Mouse (Mus musculus) CH12.LX (cell line): ENCODE results near the gene Sufu.

Source experiments
- CTCF ChIP-seq, 2 experiments: IDR thresholded peaks in 1 of 2; conservative IDR thresholded peaks in 1 of 2; 2 replicates each; pipeline ENCODE4 v1.5.1; 2011 to 2012; ENCODE audit warnings: low read depth in 2 of 2, low read length in 2 of 2, improper control_type of control experiment in 1 of 2, inconsistent platforms in 1 of 2, mild to moderate bottlenecking in 1 of 2, moderate library complexity in 1 of 2
- E2F4 ChIP-seq: IDR thresholded peaks from 2 replicates; pipeline ENCODE4 v1.6.1; 2011; ENCODE audit warnings: low read depth, low read length, improper control_type of control experiment; ENCODE audit not compliant: insufficient replicate concordance
- ETS1 ChIP-seq: conservative IDR thresholded peaks from 2 replicates; pipeline ENCODE4 v1.6.1; 2012; ENCODE audit warnings: low read depth, mild to moderate bottlenecking, inconsistent platforms, low read length, improper control_type of control experiment, moderate library complexity
- GABPA ChIP-seq: IDR thresholded peaks from 2 replicates; pipeline ENCODE4 v1.6.1; 2012; ENCODE audit warnings: low read depth, low read length, improper control_type of control experiment, inconsistent platforms; ENCODE audit not compliant: insufficient replicate concordance
- MAFK ChIP-seq: IDR thresholded peaks from 2 replicates; pipeline ENCODE4 v1.6.1; 2011; ENCODE audit warnings: low read length, improper control_type of control experiment; ENCODE audit not compliant: insufficient replicate concordance
- MAX ChIP-seq: IDR thresholded peaks from 2 replicates; pipeline ENCODE4 v1.6.1; 2011; ENCODE audit warnings: low read length, improper control_type of control experiment
- NELFE ChIP-seq: IDR thresholded peaks from 2 replicates; pipeline ENCODE4 v1.6.1; 2011; ENCODE audit warnings: low read depth, low read length, improper control_type of control experiment
- POLR2A ChIP-seq: IDR thresholded peaks from 2 replicates; pipeline ENCODE4 v1.6.1; 2011; ENCODE audit warnings: low read depth, mild to moderate bottlenecking, improper control_type of control experiment, low read length
- POLR2AphosphoS2 ChIP-seq: IDR thresholded peaks from 2 replicates; pipeline ENCODE4 v1.6.1; 2011; ENCODE audit warnings: low read depth, low read length, improper control_type of control experiment
- RAD21 ChIP-seq: IDR thresholded peaks from 2 replicates; pipeline ENCODE4 v1.6.1; 2011; ENCODE audit warnings: low read depth, mild to moderate bottlenecking, low read length, improper control_type of control experiment, moderate library complexity
- SMC3 ChIP-seq: IDR thresholded peaks from 2 replicates; pipeline ENCODE4 v1.6.1; 2011; ENCODE audit warnings: low read depth, low read length, improper control_type of control experiment
- TBP ChIP-seq: conservative IDR thresholded peaks from 2 replicates; pipeline ENCODE4 v1.6.1; 2011; ENCODE audit warnings: low read depth, low read length, improper control_type of control experiment
- ZC3H11A ChIP-seq: IDR thresholded peaks from 2 replicates; pipeline ENCODE4 v1.6.1; 2012; ENCODE audit warnings: low read depth, mild to moderate bottlenecking, inconsistent platforms, low read length, improper control_type of control experiment

GRCm38 (mm10) chr19:46504822-46505417 lies 108.2 kb downstream of the Sufu start:
- TF ChIP-seq POLR2A (no peak), CTCF (conservative IDR thresholded peaks at IDR 0.05 in 1 of 2, IDR thresholded peaks at IDR 0.05 in 1 of 2; ENCODE audit: low read depth in 2 of 2, low read length in 2 of 2) (no peak), GABPA (no peak), MAX (no peak), POLR2AphosphoS2 (no peak), ETS1 (no peak), NELFE (no peak), ZC3H11A (no peak), SMC3 (no peak), MAFK (no peak), TBP (no peak), E2F4 (no peak), RAD21 (no peak)
